Mouse (Mus musculus) kidney, adult 18-20 months (tissue): ENCODE data around the gene Angptl7.

Experiments
- DNase-seq: peaks from one replicate; pipeline ENCODE4 v3.0.0; 2021

The Angptl7 gene

DNA sequence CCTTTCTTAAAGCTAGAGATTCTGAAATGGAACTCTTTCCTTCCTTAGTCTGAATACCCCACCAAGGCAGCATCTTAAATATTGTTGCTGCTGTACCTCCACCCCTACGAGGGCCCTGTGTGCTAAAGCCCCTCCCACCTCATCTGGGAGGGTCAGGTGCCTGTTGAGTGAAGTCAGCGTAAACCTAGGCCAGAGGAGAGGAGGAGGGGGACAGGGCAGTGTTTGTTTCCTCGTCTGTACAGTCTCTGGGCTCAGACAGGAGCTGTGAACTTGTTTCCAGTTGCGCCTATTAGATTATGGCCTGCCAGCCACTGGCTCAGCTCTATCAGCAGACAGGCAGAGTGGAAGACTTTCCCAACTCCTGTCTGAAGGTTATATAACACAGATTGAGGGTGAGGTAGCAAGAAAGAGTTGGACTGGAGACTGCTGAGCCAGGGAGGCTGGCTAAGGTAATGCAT, at the start of gene Angptl7:
Gene Angptl7 (minus strand): TSS at position 51 of the 458 bp plus-strand sequence.
- peak; percentile 38 for DNase-seq

DNA sequence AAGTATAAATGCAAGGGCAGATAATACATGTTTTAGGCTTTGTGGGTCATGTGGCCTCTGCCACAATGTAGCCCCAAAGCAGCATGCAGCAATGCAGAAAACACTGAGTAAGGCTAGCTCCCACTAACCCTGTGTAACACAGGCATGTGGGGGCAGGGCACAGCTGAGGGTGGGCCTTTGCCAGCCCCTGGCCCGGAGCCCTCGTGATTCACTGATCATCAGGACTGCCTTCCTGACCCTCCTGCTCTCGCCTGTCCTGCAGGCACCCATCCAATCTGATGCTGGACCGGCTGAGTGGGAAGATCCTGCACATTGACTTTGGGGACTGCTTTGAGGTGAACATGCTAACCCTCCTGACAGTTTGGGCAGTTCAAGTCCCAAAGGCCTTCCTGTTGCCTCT, 48.8 kb upstream of the Angptl7 start:
- DNase-seq, result no peak

DNA sequence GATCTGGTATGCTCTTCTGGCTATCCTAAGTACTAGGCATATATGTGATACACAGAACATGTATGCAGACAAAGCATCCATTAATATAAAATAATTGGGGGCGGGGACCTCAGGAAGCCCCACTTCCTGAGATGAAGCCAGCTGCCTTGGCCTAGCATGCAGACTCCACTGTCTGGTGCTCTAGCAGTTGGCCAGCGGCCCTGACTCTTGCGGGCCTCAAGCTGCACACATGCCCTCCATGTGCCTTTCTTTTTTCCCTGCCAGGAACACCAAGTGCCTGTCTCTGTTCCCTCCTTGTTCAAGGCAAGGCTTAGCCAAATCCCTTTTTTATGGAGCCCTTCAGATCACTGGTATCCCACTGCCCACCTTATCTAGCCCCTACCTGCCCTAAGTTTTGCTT, 35.6 kb upstream of the Angptl7 start:
- no peak for DNase-seq

DNA sequence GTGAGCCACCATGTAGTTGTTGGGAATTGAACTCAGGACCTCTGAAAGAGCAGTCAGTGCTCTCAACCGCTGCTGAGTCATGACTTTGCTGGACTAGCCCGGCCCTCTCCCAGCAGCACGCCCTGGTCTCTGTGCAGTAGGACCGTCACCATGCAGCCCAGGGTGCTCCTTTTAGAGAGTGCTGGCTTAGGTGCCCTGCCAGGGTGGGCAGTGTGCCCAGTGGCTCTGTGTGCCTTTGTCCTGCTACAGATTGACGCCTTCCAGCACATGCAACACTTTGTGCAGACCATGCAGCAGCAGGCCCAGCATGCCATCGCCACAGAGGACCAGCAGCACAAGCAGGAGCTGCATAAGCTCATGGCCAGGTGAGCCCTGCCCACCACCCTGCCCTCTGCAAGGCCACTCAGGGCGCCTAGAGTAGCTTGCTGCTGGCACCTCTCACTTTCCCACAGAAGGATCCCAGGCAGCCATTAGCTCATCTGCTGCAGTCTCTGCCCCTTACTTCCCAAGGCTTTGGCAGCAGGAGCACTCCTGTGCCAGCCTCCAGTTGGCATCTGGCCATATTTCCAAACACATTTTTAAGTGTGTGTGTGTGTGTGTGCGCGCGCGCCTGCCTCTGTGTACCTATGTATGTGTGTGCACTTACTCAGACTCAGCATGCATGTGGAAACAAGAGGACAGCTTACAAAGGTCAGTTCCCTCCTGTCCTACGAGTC, 33.5 kb upstream of the Angptl7 start:
- DNase-seq, result no peak

DNA sequence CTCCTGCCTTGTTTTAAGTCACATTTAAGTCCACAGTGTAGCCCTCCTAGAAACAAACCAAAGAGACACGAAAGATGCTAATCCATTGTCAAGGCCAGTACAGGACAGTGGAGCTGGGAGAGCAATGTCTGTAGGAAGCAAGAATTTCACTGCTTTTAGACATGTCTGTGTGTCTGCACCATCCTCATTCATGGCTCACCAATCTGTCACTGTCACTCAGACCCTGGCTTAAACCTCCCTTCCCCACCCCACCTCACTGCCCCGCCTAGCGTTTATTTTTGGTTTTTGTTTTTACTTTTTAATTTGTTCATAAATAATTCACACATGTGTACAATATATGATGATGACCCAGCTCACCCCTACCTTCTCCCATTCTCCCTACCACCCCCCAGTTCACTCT, 32.3 kb upstream of the Angptl7 start:
- DNase-seq, result no peak

DNA sequence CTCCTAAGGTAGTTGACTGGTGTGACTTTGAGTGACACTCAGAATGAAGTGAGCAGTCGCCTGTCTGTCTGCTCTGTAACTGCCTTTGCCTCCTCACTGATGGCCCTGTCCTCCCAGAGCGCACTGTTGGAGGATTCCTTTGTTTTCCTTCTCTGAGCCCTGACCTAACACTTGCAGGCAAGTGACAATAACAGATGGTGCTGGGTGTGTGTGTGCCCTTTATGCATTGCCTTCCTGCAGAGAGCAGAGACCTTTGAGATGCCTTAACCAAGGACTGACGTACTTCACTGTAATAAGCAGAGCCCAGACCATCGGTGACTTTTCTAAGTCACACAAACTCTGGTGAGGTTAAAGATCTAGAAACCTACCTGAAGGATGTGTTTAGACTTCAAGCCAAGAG, 31.1 kb upstream of the Angptl7 start:
- DNase-seq, result no peak

DNA sequence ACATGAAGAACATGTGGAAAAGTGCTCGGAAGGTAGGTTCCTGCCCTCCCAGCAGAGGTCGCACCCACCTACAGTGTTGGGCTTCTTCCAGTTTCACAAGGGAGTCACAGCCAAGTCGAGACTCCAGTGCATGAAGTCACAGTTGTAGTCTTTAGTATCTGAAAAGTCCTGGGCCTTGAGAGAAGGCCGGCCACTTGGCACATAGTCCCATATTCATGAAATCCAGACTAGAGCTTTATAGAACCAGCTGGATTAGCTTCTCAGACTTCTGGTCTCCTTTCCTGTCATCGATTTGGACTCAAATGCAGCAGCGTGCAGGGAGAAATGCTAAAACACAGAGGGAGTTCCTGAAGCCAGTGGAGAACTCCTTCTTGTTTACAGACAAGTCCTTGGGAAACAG, 30.5 kb upstream of the Angptl7 start:
- DNase-seq, result no peak

DNA sequence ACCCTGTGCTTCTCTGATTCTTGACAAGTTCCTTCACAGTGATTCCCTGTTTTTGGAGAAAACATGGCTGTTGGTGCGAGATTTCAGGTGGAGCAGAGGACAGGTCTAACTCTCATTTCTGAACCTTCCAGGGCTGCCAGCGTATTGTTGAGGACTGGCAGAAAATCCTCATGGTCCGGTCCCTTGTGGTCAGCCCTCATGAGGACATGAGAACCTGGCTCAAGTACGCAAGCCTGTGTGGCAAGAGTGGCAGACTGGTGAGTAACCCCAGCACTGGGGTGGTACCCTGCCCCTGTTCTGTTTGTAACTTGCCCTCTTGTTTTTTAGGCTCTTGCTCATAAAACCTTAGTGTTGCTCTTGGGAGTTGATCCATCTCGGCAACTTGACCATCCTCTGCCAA, 30.1 kb upstream of the Angptl7 start:
- no peak for DNase-seq

DNA sequence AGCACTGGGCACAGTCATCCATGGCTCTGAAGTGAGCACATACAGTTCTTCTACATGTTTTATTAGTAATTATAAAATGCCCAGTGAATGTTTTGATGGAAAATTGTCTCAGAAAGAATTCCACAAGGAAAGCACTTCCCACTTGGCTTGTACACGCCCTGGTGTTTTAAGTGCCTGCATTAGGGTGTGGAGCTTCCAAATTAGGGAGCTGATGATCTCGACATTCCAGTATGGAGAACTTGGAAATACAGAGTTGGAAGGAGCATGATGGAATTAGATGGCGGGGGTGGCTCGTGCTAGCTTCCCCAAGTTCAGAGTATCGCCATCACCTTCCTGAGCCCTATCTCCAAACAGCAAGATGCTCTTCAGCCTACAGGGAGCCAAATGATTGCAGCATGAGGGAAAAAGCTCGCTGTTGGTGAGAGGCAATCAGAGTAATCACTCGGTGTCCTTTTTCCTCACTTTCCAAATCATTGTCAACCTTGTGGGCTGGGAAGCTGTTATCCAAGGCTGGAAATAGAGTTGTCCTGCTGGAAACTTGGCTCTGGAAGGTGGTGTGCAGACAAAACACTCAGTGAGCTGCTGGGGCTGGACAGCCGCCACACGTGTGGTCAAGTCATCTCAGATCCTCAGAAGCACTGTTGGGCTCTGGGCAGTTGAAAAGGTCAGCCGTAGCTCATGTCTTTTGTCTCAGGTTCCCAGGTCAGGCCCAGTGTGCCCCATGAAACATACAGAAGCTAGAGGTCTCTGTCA, 27.1 kb upstream of the Angptl7 start:
- no peak for DNase-seq

DNA sequence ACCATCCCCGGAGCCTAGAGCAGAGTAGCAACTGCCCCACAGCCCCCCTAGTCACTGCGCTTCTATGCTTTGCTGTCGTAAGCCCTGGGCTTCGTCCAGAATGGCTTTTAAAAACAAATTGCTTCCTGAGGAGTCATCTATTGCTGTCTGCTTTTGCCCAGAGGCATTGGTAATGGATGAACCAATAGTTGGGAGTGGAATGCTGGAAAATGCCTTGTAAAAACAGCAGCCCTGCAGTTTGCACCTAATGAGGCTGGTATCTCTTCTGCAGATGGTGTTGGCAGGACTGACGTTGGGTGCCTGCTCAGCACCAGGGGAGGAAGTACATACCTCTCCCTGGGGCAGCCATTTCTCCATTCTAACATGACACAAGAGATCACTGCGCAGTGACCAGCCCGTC, 23.3 kb upstream of the Angptl7 start:
- no peak for DNase-seq

DNA sequence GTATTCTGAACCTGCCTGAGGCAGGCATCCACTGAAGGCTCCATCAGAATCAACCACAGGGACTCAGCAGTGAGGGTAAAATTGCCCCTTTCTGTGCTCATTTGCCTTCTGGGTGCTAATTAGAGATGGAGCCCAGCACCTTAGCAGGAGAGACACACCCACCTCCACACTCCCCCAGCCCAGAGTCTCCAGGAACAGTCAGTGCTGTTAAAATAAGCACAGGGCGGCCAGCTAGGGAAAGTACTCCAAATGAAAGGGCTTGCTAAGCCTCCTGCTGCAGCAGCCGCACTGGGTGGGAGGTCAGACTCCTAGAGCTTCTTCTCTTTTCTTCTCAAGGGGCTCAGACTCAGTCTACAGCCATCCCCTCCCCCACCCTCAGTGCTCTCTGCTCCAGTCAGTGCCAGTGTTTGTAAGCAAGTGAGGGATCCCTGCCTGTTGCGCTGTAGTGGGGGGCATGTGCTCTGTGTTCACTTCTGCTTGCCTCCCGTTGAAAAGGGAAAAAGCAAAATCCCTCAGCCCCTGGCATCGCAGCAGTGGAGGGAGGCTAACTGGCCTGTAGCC, 18.1 kb upstream of the Angptl7 start:
- DNase-seq, result no peak

DNA sequence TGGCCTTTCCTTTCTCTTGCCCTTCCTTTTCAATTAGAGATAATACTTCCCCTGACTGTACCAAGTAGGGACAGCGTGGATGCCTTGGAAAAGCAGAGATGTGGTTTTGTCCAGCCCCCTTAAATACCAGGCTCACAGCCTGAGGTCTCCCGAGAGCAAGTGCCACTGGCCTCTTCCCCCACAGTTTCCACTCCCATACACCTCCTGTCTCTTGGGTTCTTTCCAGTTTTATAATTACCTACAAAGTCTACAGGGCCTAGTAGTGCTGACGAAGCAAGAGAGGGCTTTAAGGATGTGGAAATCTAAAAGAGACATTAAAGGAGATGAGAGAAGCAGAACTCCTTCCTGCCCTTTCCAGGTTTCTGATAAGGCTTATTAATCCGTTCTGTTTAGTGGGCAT, 17.5 kb upstream of the Angptl7 start:
- DNase-seq, result no peak

DNA sequence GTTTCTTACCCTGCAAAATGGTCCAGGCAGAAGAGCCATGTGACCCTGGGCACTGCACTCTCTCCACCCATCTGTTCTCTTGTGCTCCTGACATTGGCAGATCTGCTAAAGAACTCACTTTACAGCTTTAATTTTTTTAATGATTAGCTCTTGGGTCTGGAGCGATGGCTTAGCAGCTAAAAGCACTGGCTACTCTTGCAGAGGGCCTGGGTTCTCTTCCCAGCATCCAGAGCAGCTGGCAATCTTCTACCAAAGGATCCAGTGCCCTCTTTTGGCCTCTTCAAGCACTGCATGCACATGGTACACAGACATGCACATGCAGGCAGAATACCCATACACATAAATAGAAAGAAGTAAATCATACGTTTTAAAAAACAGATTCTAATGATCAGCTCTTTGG, 15.1 kb upstream of the Angptl7 start:
- DNase-seq, result peak; percentile 73

DNA sequence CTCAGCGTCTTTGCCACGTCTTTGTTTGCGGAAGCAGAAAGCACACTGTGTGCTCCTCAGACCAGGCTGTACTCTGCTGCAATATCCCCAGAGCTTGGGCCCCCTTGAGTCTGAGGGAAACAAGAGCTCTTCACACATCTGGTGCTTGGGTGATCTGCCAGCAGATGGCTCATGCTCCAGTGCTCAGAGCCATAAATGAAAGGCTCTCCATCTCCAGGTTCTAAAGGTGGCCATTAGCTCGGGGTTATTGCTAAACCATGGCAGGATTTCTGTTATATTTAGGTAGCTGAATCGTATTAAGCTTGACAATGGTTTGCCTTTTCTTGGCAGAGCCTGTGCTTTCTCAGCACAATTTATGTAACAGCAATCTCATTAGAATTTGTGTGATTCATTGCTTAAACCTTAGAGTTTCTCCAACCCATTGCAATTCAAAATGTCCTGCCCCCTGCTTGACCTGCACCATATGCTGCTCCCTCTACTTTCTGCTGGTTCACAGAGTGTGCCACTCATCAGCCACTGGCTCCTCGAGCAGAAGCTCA, 12.8 kb upstream of the Angptl7 start:
- DNase-seq, result peak; percentile 47

DNA sequence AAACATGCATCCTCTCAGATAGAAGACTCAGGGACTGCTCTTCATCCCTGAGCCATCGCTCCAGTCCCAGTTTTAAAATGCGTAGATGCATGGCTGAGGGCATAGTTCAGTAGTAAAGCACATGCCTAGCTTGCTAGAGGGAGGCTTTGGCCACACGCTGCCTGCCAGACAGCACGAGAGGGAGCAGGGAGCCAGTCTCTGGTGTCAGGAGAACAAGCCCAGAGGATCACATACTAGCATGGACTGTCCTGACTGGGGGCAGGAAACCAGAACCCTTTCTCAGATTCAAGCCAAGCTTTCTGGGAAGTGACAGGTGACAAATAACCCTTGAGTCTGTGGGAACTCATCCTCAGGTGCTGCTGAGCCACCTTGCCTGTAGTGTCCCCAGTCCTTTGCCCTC, 11.1 kb upstream of the Angptl7 start:
- DNase-seq, result no peak

DNA sequence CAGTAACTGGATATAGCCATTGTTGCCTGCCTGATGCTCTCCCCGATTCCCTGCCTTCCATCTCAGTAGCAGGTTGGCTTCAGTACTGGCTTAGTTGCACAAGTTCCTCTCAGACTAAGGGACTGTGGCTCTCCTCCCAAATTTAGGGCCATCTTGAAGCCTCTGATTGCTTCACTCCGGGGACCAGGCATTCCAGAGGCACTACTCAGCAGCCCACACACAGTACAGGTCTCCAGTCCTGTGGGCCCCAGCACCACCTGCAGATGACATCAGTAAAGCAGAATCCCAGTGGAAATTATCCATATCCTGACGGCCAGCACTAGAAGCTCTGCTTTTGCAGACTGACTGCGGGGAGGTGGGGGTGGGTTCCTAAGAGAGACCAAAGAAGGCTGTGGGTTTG, 10.4 kb upstream of the Angptl7 start:
- DNase-seq, result no peak

DNA sequence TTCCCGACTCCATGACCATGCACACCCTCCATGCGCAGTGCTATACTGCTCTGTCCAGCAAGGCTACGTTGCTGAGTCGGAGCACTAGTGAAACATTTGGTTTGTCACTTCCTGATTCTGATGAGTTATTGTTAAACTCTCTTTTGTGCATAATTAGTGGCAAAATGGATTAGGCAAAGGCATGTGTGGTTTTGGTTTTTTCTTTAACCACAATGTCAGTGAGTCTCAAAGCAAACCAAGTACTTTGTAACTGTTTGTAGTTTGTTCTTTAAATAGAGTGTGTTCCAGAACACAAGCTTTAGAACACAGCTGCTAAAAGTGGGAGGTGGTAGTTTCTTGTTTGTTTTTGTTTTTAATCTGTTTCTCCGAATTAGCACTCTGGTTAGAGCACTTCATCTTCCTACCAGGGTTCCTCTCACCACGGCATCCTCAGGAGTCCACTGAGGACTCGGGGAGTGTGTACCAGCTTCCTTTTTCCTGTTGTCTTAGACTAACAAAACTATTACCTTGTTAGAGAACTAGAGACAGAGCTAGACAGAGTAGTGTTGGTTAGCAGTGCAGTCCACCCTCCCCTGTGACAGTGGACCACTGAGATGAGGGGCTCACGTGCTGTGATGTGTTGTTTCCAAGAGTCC, 9.3 kb upstream of the Angptl7 start:
- no peak for DNase-seq

DNA sequence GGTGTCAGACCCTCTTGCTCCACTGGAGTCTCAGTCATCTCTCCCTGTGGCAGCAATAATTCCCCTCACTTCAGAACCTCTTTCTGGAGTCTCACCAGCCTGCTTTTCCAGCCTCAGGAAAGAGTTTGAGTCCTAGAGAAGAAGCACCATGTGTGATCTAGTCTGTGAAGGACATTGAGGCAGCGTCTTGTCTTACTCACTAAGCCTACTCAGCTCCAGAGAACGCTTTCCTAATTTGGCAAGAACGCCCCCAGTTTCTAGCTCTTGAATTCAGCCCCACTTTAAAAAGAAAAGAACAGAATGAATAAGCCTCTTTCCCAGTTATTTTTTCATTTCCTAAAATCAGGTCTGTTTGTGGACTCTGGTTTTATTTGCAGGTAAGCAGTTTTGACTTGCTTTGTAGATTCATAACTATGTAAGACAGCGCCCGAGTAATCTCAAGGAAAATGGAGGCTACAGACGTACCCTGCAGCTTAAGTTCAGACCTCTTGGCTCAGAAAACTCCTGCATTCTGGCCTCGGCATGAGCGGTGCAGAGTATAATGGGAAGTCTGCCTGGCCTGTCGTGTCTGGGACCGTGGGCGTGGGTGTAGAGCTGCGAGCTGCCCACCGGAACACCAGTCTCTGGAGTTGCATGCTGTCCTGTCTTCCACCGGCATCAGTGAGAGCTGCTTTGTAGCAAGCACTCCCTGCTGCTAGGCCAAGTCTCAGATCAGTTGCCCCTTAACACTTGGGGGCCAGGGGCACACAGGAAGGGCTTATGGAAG, 8.0 kb upstream of the Angptl7 start:
- no peak for DNase-seq

DNA sequence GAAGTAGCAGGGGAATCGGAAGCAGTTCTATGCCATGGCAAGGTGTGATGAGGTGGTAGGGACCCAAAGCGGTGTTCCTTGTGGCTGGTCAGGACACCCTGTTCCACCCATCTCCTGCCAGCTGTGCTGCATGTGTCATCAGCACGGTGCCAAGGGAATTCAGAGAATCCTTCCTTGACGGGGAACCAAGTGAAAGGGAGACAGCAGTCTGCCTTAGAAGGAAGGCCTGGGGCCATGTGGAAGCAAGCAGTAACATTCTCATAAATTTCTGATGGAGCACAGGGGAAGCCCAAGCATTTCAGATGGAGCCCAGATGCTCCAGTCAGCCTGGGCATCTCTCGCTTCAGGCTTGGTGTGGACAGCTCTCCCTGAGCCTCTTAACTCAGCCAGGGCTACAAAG, 7.3 kb upstream of the Angptl7 start:
- DNase-seq, result no peak

DNA sequence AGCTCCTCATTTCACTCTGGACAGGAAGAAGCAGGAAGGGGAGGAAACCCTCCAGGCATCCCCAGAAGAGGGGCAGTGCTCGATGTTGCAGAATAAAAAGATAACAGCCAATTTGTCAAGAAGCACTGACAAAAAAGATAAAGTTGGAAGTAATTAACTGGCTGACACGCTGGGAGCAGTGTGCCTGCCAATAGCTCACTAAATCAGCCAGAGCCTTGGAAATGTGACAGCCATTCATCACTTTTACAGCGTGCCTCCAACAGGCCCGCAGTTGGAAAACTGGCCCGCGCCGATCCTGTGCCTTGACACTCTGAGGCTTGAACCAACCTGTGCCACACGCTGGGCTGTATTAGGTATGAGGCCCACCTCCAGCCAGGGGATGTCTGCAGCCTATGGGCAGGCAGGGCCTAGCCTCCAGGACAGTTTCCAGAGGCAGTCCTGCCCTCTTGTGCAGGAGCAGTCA, 4.3 kb upstream of the Angptl7 start:
- DNase-seq, result peak; percentile 51

DNA sequence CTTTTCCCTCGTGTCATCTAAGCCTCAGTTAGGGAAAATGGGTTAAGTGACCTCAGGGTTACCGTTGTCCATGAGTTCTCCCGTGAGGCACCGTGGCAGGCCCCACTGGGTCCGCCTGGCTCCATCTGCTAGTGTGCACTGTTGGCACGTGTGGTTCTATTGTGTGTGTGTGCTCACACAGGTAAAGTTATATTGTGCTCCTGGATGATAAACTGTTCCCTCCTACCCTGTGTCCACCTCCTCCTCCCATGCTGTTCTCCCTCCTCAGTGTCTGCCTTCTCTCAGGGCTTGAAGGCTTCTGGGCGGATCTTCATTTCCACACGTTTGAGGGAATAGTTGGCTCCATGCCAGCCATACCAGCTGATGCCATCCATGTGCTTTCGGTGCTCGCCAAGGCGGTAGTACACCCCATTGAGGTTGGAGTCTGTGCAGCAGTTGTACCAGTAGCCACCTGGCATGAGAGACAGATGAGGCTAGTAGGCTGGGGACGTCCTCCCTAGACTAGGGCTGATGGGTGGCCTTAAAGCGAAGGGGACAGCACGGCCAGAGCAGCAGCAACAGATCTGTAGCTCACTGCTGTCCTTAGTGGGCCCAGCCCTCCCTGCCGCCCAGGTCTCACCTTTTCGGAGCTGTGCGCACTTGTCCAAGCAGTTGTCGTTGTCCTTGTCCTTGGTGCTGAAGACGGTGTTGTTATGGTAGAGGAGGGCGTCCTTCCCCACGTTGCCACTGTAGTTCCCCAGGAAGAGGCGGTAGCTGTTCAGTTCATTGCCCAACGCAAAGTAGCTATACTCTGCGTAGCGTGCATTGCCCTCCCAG, 4.2 kb downstream of the Angptl7 start:
- DNase-seq, result peak; percentile 43

DNA sequence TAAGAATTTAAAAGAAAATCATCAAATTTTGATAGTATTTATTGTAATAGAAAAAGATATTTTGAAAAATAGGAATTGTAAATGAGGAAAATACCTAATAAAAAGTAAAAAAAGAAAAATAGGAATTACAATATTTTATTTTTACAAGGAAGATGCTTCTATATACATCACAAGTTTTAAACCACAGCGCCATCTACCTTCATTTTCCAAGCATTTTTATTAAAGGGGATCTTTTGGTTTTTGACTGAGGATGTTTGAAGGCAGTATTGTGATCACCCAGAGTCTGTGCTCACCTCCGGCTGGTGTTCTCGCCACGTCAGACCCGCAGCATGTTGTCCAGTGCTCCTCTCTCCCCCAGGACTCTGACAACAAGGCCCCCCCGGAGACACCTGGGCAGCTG, 5.1 kb downstream of the Angptl7 start:
- DNase-seq, result no peak
